Comparison of ENCODE assay signal across 21 mouse cellular contexts in the genomic region with DNA sequence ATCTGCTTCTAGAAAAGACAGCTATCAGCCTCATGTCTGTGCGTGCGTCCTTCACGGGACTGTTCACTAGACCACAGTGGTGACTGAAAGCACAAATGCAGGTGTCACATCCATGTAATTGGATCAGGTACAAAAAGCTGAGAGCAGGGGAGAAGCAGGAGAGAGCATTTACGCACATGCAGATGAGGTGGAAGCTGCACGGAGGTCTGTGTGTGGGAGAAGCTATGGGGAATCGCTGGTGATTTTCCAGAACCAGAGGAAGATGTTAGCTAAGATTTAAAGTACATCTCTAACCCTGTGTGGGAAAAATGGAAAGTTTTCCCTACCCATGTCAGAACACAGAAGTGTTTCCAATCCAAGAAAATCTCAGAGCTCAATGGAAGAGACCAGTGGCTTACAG. TPM values are rescaled to one million over a fixed set of nuclear protein-coding genes. Genes with fewer than 3 reads are reported as not detected.
DNase-seq lines count a peak whose midpoint lies in the region; ATAC-seq and TF ChIP-seq lines count a peak whose summit lies in the region.
"Had no signal": no experiment of that assay in that cellular context is flagged by ENCODE, and none has a peak within 500 bp of the region (broad histone marks: within the 10 kb centered on the region; RNA-seq: fewer than 3 reads in every experiment).

No protein-coding gene starts in this region.

- H3K9ac ChIP-seq in hindbrain, postnatal 0 days (replicated peaks; ENCODE audit: low read length) = no peak overlapping the region
- H3K9ac ChIP-seq in midbrain, embryonic 16.5 days (ENCODE audit: low read depth, low read length) = no peak overlapping the region
- H3K9ac ChIP-seq: embryonic facial prominence, embryonic 12.5 days; forebrain, embryonic 15.5 days; hindbrain, embryonic 14.5 days had no signal

- H3K9me3 ChIP-seq in hindbrain, postnatal 0 days (ENCODE audit: low read length) = no peaks in the 10 kb centered on the region
- no peaks in the 10 kb centered on the region for H3K9me3 ChIP-seq in midbrain, embryonic 16.5 days (replicated peaks; ENCODE audit: control insufficient read depth, low read length, poor library complexity, severe bottlenecking)
- H3K9me3 ChIP-seq: embryonic facial prominence, embryonic 12.5 days; forebrain, embryonic 15.5 days had no signal

- no peak for TF ChIP-seq CTCF in hindbrain, postnatal 0 days (IDR thresholded peaks at IDR 0.05; ENCODE audit: low read depth)

- H3K27ac ChIP-seq in hindbrain, postnatal 0 days = no peak overlapping the region
- no peak overlapping the region for H3K27ac ChIP-seq in midbrain, embryonic 16.5 days (ENCODE audit: low read length)
- H3K27ac ChIP-seq: embryonic facial prominence, embryonic 12.5 days; forebrain, embryonic 15.5 days; heart, adult 2 months; hindbrain, embryonic 10.5 days; hindbrain, embryonic 14.5 days had no signal

- DNase-seq in layer of hippocampus, adult 9-11 months = peak; percentile 15
- DNase-seq in layer of hippocampus, postnatal 14 days (ENCODE audit: low spot score in 2 of 2) = no peak
- peak; percentile 41 to 46 for DNase-seq in right cerebral cortex, adult 2 months (ENCODE audit: low spot score in 2 of 2)
- DNase-seq in right cerebral cortex, postnatal 10 days (ENCODE audit: low spot score in 2 of 2) = no peak
- peak; percentile 33 to 36 for DNase-seq in left cerebral cortex, adult 9 months (ENCODE audit: low spot score in 2 of 2)
- peak; percentile 13 to 36 for DNase-seq in left cerebral cortex, postnatal 36 days (ENCODE audit: low spot score in 2 of 2)
- DNase-seq in hindbrain, postnatal 0 days (ENCODE audit: low spot score) = no peak
- DNase-seq: adrenal gland, adult 2 months; adrenal gland, postnatal 25 days; cerebellum, adult 2 months; cerebellum, postnatal 10 days; gastrocnemius, postnatal 14 days; heart, adult 2 months had no signal

- intact Hi-C loops in left cerebral cortex, postnatal 36 days (cut with DNase I) = no loop called here

- no peak overlapping the region for H3K4me2 ChIP-seq in hindbrain, postnatal 0 days (ENCODE audit: low read depth, low read length)
- no peak overlapping the region for H3K4me2 ChIP-seq in midbrain, embryonic 16.5 days (ENCODE audit: low read length)
- H3K4me2 ChIP-seq: embryonic facial prominence, embryonic 12.5 days; forebrain, embryonic 15.5 days; heart, embryonic 11.5 days; hindbrain, embryonic 14.5 days had no signal

- WGBS in hindbrain, postnatal 0 days = 95% methylated on average over 6 of the region's 6 CpGs
- WGBS in midbrain, embryonic 16.5 days = 94% methylated on average over 6 of the region's 6 CpGs

- no peaks in the 10 kb centered on the region for H3K4me1 ChIP-seq in hindbrain, postnatal 0 days (ENCODE audit: insufficient read depth, low read length)
- no peaks in the 10 kb centered on the region for H3K4me1 ChIP-seq in midbrain, embryonic 16.5 days (ENCODE audit: control insufficient read depth, insufficient read depth, low read length)
- H3K4me1 ChIP-seq: embryonic facial prominence, embryonic 12.5 days; forebrain, embryonic 15.5 days; hindbrain, embryonic 10.5 days had no signal

- H3K4me3 ChIP-seq in hindbrain, postnatal 0 days (ENCODE audit: low read length) = no peak overlapping the region
- H3K4me3 ChIP-seq in midbrain, embryonic 16.5 days (ENCODE audit: low read depth, low read length) = no peak overlapping the region
- H3K4me3 ChIP-seq: embryonic facial prominence, embryonic 12.5 days; forebrain, embryonic 15.5 days; heart, adult 2 months; hindbrain, embryonic 10.5 days had no signal

- no peaks in the 10 kb centered on the region for H3K27me3 ChIP-seq in hindbrain, postnatal 0 days (ENCODE audit: insufficient read depth, low read length)
- no peaks in the 10 kb centered on the region for H3K27me3 ChIP-seq in midbrain, embryonic 16.5 days (ENCODE audit: control insufficient read depth, insufficient read depth, low read depth, low read length)
- H3K27me3 ChIP-seq: embryonic facial prominence, embryonic 12.5 days; forebrain, embryonic 15.5 days had no signal

- ATAC-seq in hindbrain, postnatal 0 days = no peak
- no peak for ATAC-seq in midbrain, embryonic 16.5 days
- ATAC-seq: forebrain, embryonic 15.5 days had no signal

- H3K36me3 ChIP-seq in hindbrain, postnatal 0 days (ENCODE audit: insufficient read depth, low read length) = peaks cover 29% of the 10 kb centered on the region; the same call in 1 of the 2 replicates
- peaks cover 58% of the 10 kb centered on the region for H3K36me3 ChIP-seq in midbrain, embryonic 16.5 days (ENCODE audit: control insufficient read depth, insufficient read depth, low read length)

RNA-seq across cellular contexts. Expression of a gene that starts 17.5 kb away (rescaled TPM):
- 10 to 100 TPM; 47.1 to 49.9 TPM for total RNA-seq in layer of hippocampus, postnatal 14 days (2021)
- 10 to 100 TPM; 49.8 to 50.7 TPM for total RNA-seq in left cerebral cortex, postnatal 36 days (2021)
- total RNA-seq in hindbrain, postnatal 0 days (2014; rRNA removed) = 30.9 and 31.3 TPM in 2 replicates
- 31.8 and 33.5 TPM in 2 replicates for polyA plus RNA-seq in hindbrain, postnatal 0 days (2015; fragmentation: Nextera tagmentation; extraction: Ambion mirVana)
- 45.1 and 54.1 TPM in 2 replicates for polyA plus RNA-seq in midbrain, embryonic 16.5 days (2015; fragmentation: Nextera tagmentation; extraction: Ambion mirVana)

RNA-seq across cellular contexts. Expression of a gene that starts 17.5 kb away (rescaled TPM):
- total RNA-seq in layer of hippocampus, postnatal 14 days (2021) = 10 to 100 TPM; 29.3 to 31.1 TPM
- 10 to 100 TPM; 37.0 to 38.4 TPM for total RNA-seq in left cerebral cortex, postnatal 36 days (2021)
- total RNA-seq in hindbrain, postnatal 0 days (2014; rRNA removed) = 27.3 and 33.8 TPM in 2 replicates
- 24.9 and 25.1 TPM in 2 replicates for polyA plus RNA-seq in hindbrain, postnatal 0 days (2015; fragmentation: Nextera tagmentation; extraction: Ambion mirVana)
- 35.5 and 35.9 TPM in 2 replicates for polyA plus RNA-seq in midbrain, embryonic 16.5 days (2015; fragmentation: Nextera tagmentation; extraction: Ambion mirVana)

RNA-seq across cellular contexts. Expression of a gene that starts 33.1 kb away (rescaled TPM):
- 10 to 100 TPM; 64.8 to 71.4 TPM for total RNA-seq in layer of hippocampus, postnatal 14 days (2021)
- 10 to 100 TPM; 55.8 to 69.5 TPM for total RNA-seq in left cerebral cortex, postnatal 36 days (2021)
- total RNA-seq in hindbrain, postnatal 0 days (2014; rRNA removed) = 66.3 and 74.1 TPM in 2 replicates
- 85.1 and 86.2 TPM in 2 replicates for polyA plus RNA-seq in hindbrain, postnatal 0 days (2015; fragmentation: Nextera tagmentation; extraction: Ambion mirVana)
- 87.2 and 96.5 TPM in 2 replicates for polyA plus RNA-seq in midbrain, embryonic 16.5 days (2015; fragmentation: Nextera tagmentation; extraction: Ambion mirVana)

RNA-seq across cellular contexts. Expression of a gene that starts 51.5 kb away (rescaled TPM):
- total RNA-seq in layer of hippocampus, postnatal 14 days (2021) = 1 to 10 TPM; 1.5 to 1.6 TPM
- 1 to 10 TPM; 1.2 to 1.4 TPM for total RNA-seq in left cerebral cortex, postnatal 36 days (2021)
- total RNA-seq in hindbrain, postnatal 0 days (2014; rRNA removed) = 2.3 TPM in 1 of 2 replicates, not detected in the other
- 0.14 and 0.50 TPM in 2 replicates for polyA plus RNA-seq in hindbrain, postnatal 0 days (2015; fragmentation: Nextera tagmentation; extraction: Ambion mirVana)
- polyA plus RNA-seq in midbrain, embryonic 16.5 days (2015; fragmentation: Nextera tagmentation; extraction: Ambion mirVana) = 0.29 TPM in 1 of 2 replicates, not detected in the other
- total RNA-seq: common myeloid progenitor, adult 5-6 weeks had no signal
- polyA plus RNA-seq: forebrain, embryonic 11.5 days; forebrain, embryonic 15.5 days; hindbrain, embryonic 14.5 days had no signal

Comparison
In these comparisons a context has a peak if more than half of its experiments do, and no peak if none do; other contexts are left out.
1. DNase-seq: peak in layer of hippocampus, adult 9-11 months (single experiment), right cerebral cortex, adult 2 months (2 of 2), left cerebral cortex, adult 9 months (2 of 2) and left cerebral cortex, postnatal 36 days (2 of 2); none in layer of hippocampus, postnatal 14 days (0 of 2), right cerebral cortex, postnatal 10 days (0 of 2) and hindbrain, postnatal 0 days (single experiment).